In genomic region chr9:115205491-115205890, GRCm38 (mm10) we compare ENCODE assay signal across 9 mouse cellular contexts.
DNase-seq lines count a peak whose midpoint lies in the region; ATAC-seq lines count a peak whose summit lies in the region.
"Had no signal": no experiment of that assay in that cellular context is flagged by ENCODE, and none has a peak within 500 bp of the region (broad histone marks: within the 10 kb centered on the region; RNA-seq: fewer than 3 reads in every experiment).

No protein-coding gene starts in this region.

- H3K9me3 ChIP-seq in heart, embryonic 13.5 days, result no peaks in the 10 kb centered on the region
- H3K9me3 ChIP-seq in limb, embryonic 10.5 days (replicated peaks), result no peaks in the 10 kb centered on the region

- H3K27ac ChIP-seq in heart, embryonic 13.5 days (replicated peaks), result no peak overlapping the region
- peak overlapping the region; percentile 42; the same call in 1 of the 2 replicates for H3K27ac ChIP-seq in limb, embryonic 10.5 days

- no peak overlapping the region for H3K4me3 ChIP-seq in heart, embryonic 13.5 days
- H3K4me3 ChIP-seq in limb, embryonic 10.5 days, result peak overlapping the region; percentile 37

- no peak for ATAC-seq in heart, embryonic 13.5 days (ENCODE audit: extremely low read depth, insufficient number of reproducible peaks, low FRiP score, low TSS enrichment)

- WGBS in heart, embryonic 13.5 days, result 14% methylated on average over 6 of the region's 6 CpGs
- 3% methylated on average over 6 of the region's 6 CpGs for WGBS in limb, embryonic 10.5 days

- H3K4me1 ChIP-seq in heart, embryonic 13.5 days, result peaks cover 11% of the 10 kb centered on the region
- H3K4me1 ChIP-seq in limb, embryonic 10.5 days, result peaks cover 25% of the 10 kb centered on the region

- H3K27me3 ChIP-seq in heart, embryonic 13.5 days (replicated peaks), result no peaks in the 10 kb centered on the region
- H3K27me3 ChIP-seq in limb, embryonic 10.5 days (ENCODE audit: low read depth, poor library complexity, severe bottlenecking), result no peaks in the 10 kb centered on the region

- no peak overlapping the region for H3K9ac ChIP-seq in heart, embryonic 13.5 days

- peak overlapping the region; percentile 48 for H3K4me2 ChIP-seq in heart, embryonic 13.5 days

- peaks cover 5% of the 10 kb centered on the region; the same call in 1 of the 2 replicates for H3K36me3 ChIP-seq in heart, embryonic 13.5 days
- H3K36me3 ChIP-seq in limb, embryonic 10.5 days, result no peaks in the 10 kb centered on the region
- H3K36me3 ChIP-seq: G1E had no signal

- no peak for DNase-seq in heart, adult 9 months (ENCODE audit: low spot score in 2 of 2)
- peak; percentile 55 for DNase-seq in ZHBTc4 (ENCODE audit: low read depth, low spot score)
- no peak for DNase-seq in limb, embryonic 10.5 days (ENCODE audit: low spot score)
- peak; percentile 53 to 62 for DNase-seq in spleen, postnatal 36 days (ENCODE audit: low spot score in 2 of 2)
- DNase-seq in gastrocnemius, postnatal 4 days (ENCODE audit: low spot score in 2 of 2), result no peak
- DNase-seq in layer of hippocampus, adult 9-10 months (ENCODE audit: low spot score), result no peak
- DNase-seq in frontal cortex, postnatal 36 days (ENCODE audit: low spot score in 2 of 2), result no peak

Comparison
In these comparisons a context has a peak if more than half of its experiments do, and no peak if none do; other contexts are left out.
1. DNase-seq: peak in ZHBTc4 (single experiment) and spleen, postnatal 36 days (2 of 2); none in heart, adult 9 months (0 of 2), limb, embryonic 10.5 days (single experiment), gastrocnemius, postnatal 4 days (0 of 2), layer of hippocampus, adult 9-10 months (single experiment) and frontal cortex, postnatal 36 days (0 of 2).